Mouse (Mus musculus): ENCODE data around the gene Tmem108.

DNA sequence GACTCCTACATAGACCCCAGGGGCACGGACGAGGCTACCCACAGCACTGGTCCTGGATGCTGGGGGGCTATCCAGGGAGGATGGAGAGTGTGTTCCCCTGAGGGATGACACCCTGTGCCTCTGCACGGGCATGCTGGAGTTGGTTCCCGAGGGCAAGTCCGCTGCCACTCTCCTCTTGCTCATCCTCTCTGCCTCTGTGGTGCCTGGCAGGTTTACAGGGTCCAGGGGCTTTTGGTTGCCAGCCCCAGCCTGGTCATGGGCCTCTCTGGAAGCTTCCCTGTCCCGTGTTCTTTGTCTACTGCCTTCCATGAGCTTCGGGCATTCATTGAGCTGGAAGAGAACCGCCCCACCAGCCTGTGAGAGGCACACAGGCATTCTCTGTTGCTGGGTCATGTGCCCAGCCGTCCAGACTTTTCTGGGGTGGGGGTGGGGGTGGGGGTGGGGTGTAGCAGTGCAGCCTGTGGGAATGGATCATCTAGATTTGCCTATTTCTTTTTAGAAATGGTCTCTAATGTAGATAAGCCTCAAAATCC is 281.5 kb downstream of the Tmem108 start, which contains the start of gene Bfsp2:
- TF ChIP-seq POLR2A (IDR thresholded peaks at IDR 0.05; ENCODE audit: insufficient read depth, low read depth, low read length) (no peak), CTCF (IDR thresholded peaks at IDR 0.05) (no peak), EP300 (IDR thresholded peaks at IDR 0.05; ENCODE audit: insufficient read depth, low read depth, low read length) (no peak)
